Mouse (Mus musculus): ENCODE measurements around the gene Clasp2.

DNA sequence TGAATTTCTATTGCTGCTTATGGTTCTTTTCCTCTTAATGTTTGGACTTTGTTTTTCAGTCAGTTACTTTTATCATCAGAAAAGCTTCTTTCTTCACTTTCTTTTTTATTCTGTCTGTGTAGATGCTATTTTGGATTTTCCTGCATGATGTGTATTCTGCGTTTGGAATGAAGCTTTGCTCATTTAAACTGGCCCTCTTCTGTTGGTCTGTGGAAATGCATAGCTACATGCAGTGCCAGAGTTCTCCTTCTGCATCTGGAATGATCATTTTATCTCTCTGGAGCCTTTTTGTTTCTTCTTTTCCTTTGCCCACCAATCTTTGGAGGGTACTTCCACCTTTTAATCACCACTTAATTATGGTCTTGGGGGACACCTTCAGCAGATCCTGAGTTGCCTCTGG, 80.9 kb downstream of the Clasp2 start:
- TF ChIP-seq POLR2A (IDR thresholded peaks at IDR 0.05; ENCODE audit: borderline replicate concordance, control insufficient read depth, low read depth, low read length) (no peak), CTCF (IDR thresholded peaks at IDR 0.05; ENCODE audit: control insufficient read depth, insufficient read depth, low read length) (no peak)
